Mouse (Mus musculus) urinary bladder, postnatal 10 days (tissue): ENCODE data around the gene Polr1c.

Experiments used
- DNase-seq: peaks from one replicate; pipeline ENCODE4 v3.0.0; 2022; ENCODE audit warnings: low spot score

The Polr1c gene

GRCm38 (mm10) chr17:46247512-46248188 lies at the start of gene Polr1c, which contains the start of gene Yipf3:
TSS of gene Polr1c (minus strand) at chr17:46248054.
TSS of gene Yipf3 (plus strand) at chr17:46248080.
- peak; percentile 85 for DNase-seq

- no peak for DNase-seq
Observed at GRCm38 (mm10) chr17:46297028-46297363, 49.1 kb upstream of the Polr1c start.

GRCm38 (mm10) chr17:46296601-46297000 lies 48.7 kb upstream of the Polr1c start:
- no peak for DNase-seq

GRCm38 (mm10) chr17:46287678-46288095 lies 39.8 kb upstream of the Polr1c start:
- no peak for DNase-seq

- DNase-seq: no peak
Observed at GRCm38 (mm10) chr17:46285407-46285806, 37.6 kb upstream of the Polr1c start.

- DNase-seq: no peak
Observed at GRCm38 (mm10) chr17:46284653-46285052, 36.8 kb upstream of the Polr1c start.

- DNase-seq: no peak
Observed at GRCm38 (mm10) chr17:46283911-46284310, 36.1 kb upstream of the Polr1c start.

- DNase-seq: no peak
Observed at GRCm38 (mm10) chr17:46283140-46283539, 35.3 kb upstream of the Polr1c start.

- peak; percentile 61 for DNase-seq
Observed at GRCm38 (mm10) chr17:46282483-46283123, 34.7 kb upstream of the Polr1c start, which contains the start of gene Tjap1. TSS of gene Tjap1 (minus strand) at chr17:46283026.

- DNase-seq: no peak
Observed at GRCm38 (mm10) chr17:46278011-46278765, 30.3 kb upstream of the Polr1c start.

GRCm38 (mm10) chr17:46277586-46277985 lies 29.7 kb upstream of the Polr1c start:
- DNase-seq: no peak

GRCm38 (mm10) chr17:46275506-46275905 lies 27.7 kb upstream of the Polr1c start:
- no peak for DNase-seq

GRCm38 (mm10) chr17:46275034-46275433 lies 27.2 kb upstream of the Polr1c start:
- no peak for DNase-seq

GRCm38 (mm10) chr17:46274465-46274864 lies 26.6 kb upstream of the Polr1c start:
- no peak for DNase-seq

GRCm38 (mm10) chr17:46273803-46274236 lies 26.0 kb upstream of the Polr1c start:
- DNase-seq: no peak

- DNase-seq: no peak
Observed at GRCm38 (mm10) chr17:46272675-46273074, 24.8 kb upstream of the Polr1c start.

GRCm38 (mm10) chr17:46272058-46272457 lies 24.2 kb upstream of the Polr1c start:
- no peak for DNase-seq

- no peak for DNase-seq
Observed at GRCm38 (mm10) chr17:46269771-46270534, 22.1 kb upstream of the Polr1c start.

- no peak for DNase-seq
Observed at GRCm38 (mm10) chr17:46268026-46268720, 20.3 kb upstream of the Polr1c start.

- DNase-seq: no peak
Observed at GRCm38 (mm10) chr17:46267511-46267910, 19.7 kb upstream of the Polr1c start.

- no peak for DNase-seq
Observed at GRCm38 (mm10) chr17:46266986-46267385, 19.1 kb upstream of the Polr1c start.
